ENCODE assay signal across 15 mouse cellular contexts in the genomic region with DNA sequence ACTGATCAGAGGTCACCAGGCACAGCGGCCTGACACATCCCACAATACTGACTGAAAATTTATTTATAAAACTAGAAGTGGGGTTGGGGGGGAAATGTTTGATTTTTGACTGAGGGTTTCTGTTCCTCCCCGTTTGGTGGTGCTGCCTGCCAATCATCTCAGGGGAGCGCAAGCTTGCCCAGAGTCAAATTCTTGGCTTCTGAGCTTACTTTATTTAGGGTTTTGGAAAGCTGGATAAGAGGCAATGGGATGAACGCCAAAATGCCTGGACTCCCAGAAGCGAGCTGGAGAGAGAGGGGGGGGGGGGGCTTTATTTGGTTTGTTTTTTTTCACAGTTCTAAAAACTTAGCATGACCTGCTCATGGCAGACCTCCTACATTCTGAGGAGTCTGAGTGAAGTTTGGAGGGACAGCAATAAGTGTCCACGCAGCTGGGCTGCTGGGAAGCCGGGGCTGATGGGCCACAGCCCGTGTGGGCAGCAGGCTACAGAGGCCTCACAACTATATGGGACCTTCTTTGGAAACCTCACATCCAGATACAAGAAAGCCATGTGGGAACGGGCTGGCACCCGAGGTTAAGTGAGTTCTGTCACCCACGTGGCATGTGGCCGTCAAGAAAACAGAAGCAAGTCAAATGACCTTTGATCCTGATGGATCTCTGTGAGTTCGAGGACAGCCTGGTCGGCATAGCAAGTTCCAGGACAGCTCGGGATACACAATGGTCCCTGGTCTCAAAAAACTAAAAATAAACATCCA. TPM values are rescaled to one million over a fixed set of nuclear protein-coding genes. Genes with fewer than 3 reads are reported as not detected.
DNase-seq lines count a peak whose midpoint lies in the region; ATAC-seq and TF ChIP-seq lines count a peak whose summit lies in the region.
"Had no signal": no experiment of that assay in that cellular context is flagged by ENCODE, and none has a peak within 500 bp of the region (broad histone marks: within the 10 kb centered on the region; RNA-seq: fewer than 3 reads in every experiment).

No protein-coding gene starts in this region.

- no peak for TF ChIP-seq EP300 in heart, postnatal 0 days (IDR thresholded peaks at IDR 0.05; ENCODE audit: low read depth)

- H3K9me3 ChIP-seq in heart, embryonic 11.5 days (replicated peaks; ENCODE audit: control insufficient read depth, low read length): no peaks in the 10 kb centered on the region
- H3K9me3 ChIP-seq in lung, embryonic 15.5 days: no peaks in the 10 kb centered on the region
- no peaks in the 10 kb centered on the region for H3K9me3 ChIP-seq in heart, postnatal 0 days (replicated peaks; ENCODE audit: control insufficient read depth, low read length)
- H3K9me3 ChIP-seq: forebrain, embryonic 13.5 days; liver, embryonic 15.5 days had no signal

- H3K36me3 ChIP-seq in heart, embryonic 11.5 days (ENCODE audit: control insufficient read depth, insufficient read depth, low read length): 0 out of 2 replicates have a peak, but pooled peaks cover 2% of the 10 kb centered on the region
- no peaks in the 10 kb centered on the region for H3K36me3 ChIP-seq in lung, embryonic 15.5 days
- no peaks in the 10 kb centered on the region; the same call in 1 of the 2 replicates for H3K36me3 ChIP-seq in heart, postnatal 0 days (replicated peaks; ENCODE audit: control insufficient read depth, insufficient read depth, low read length)
- H3K36me3 ChIP-seq: liver, embryonic 15.5 days had no signal

- DNase-seq in heart, adult 18-20 months: peak; percentile 56 to 69
- no peak for DNase-seq in lung, adult 18-20 months
- DNase-seq in heart, postnatal 0 days (ENCODE audit: low spot score): peak; percentile 55
- peak; percentile 12 for DNase-seq in lung, postnatal 36 days
- DNase-seq in embryo, embryonic 11 days: no peak
- DNase-seq in left cerebral cortex, adult 8-10 months (ENCODE audit: low spot score in 2 of 2): no peak
- DNase-seq: adrenal gland, adult 8-10 months; cerebellum, adult 11-12 months; gastrocnemius, postnatal 14 days; right cerebral cortex, postnatal 4 days had no signal

- no peak overlapping the region for H3K27ac ChIP-seq in heart, embryonic 11.5 days (ENCODE audit: low read depth, low read length)
- peak overlapping the region; percentile 68 for H3K27ac ChIP-seq in lung, embryonic 15.5 days
- H3K27ac ChIP-seq in heart, postnatal 0 days (ENCODE audit: low read depth): peak overlapping the region; percentile 61
- H3K27ac ChIP-seq: forebrain, embryonic 13.5 days; liver, embryonic 15.5 days had no signal

- no peak overlapping the region for H3K4me2 ChIP-seq in heart, embryonic 11.5 days
- no peak overlapping the region for H3K4me2 ChIP-seq in lung, embryonic 15.5 days
- no peak overlapping the region for H3K4me2 ChIP-seq in heart, postnatal 0 days (ENCODE audit: low read depth, low read length)
- H3K4me2 ChIP-seq: forebrain, embryonic 13.5 days; liver, embryonic 15.5 days had no signal

- TF ChIP-seq CTCF in heart, postnatal 0 days (IDR thresholded peaks at IDR 0.05; ENCODE audit: low read depth): no peak

- H3K4me3 ChIP-seq in heart, embryonic 11.5 days (ENCODE audit: low read depth, low read length): no peak overlapping the region
- no peak overlapping the region for H3K4me3 ChIP-seq in lung, embryonic 15.5 days
- no peak overlapping the region for H3K4me3 ChIP-seq in heart, postnatal 0 days (ENCODE audit: low read depth, low read length)
- H3K4me3 ChIP-seq: forebrain, embryonic 13.5 days; liver, embryonic 15.5 days had no signal

- no peaks in the 10 kb centered on the region for H3K27me3 ChIP-seq in heart, embryonic 11.5 days (ENCODE audit: control insufficient read depth, insufficient read depth, low read length)
- H3K27me3 ChIP-seq in lung, embryonic 15.5 days: no peaks in the 10 kb centered on the region
- no peaks in the 10 kb centered on the region for H3K27me3 ChIP-seq in heart, postnatal 0 days (ENCODE audit: control insufficient read depth, insufficient read depth, low read length)
- H3K27me3 ChIP-seq: forebrain, embryonic 13.5 days; liver, embryonic 15.5 days had no signal

- WGBS in heart, embryonic 11.5 days (ENCODE audit: insufficient replicate concordance): 73% methylated on average over 15 of the region's 15 CpGs
- 49% methylated on average over 15 of the region's 15 CpGs for WGBS in lung, embryonic 15.5 days
- WGBS in heart, postnatal 0 days: 43% methylated on average over 15 of the region's 15 CpGs

- no peak overlapping the region for H3K9ac ChIP-seq in heart, embryonic 11.5 days (ENCODE audit: low read depth, low read length)
- H3K9ac ChIP-seq in lung, embryonic 15.5 days: no peak overlapping the region
- H3K9ac ChIP-seq in heart, postnatal 0 days (replicated peaks; ENCODE audit: low read depth, low read length): no peak overlapping the region
- H3K9ac ChIP-seq: forebrain, embryonic 13.5 days; liver, embryonic 15.5 days had no signal

- ATAC-seq in heart, embryonic 11.5 days (replicated peaks; ENCODE audit: insufficient number of reproducible peaks, low FRiP score, low TSS enrichment): no peak
- ATAC-seq in lung, embryonic 15.5 days (ENCODE audit: borderline replicate concordance, extremely low read depth, low FRiP score, low TSS enrichment): peak; percentile 69
- ATAC-seq in heart, postnatal 0 days (ENCODE audit: insufficient read depth, low read depth): peak; percentile 66; the same call in 1 of the 2 replicates
- ATAC-seq: forebrain, embryonic 13.5 days had no signal

- H3K4me1 ChIP-seq in heart, embryonic 11.5 days (ENCODE audit: control insufficient read depth, insufficient read depth, low read length): peaks cover 5% of the 10 kb centered on the region
- H3K4me1 ChIP-seq in lung, embryonic 15.5 days: peaks cover 17% of the 10 kb centered on the region
- H3K4me1 ChIP-seq in heart, postnatal 0 days (ENCODE audit: control insufficient read depth, insufficient read depth): 0 out of 2 replicates have a peak, but pooled peaks cover 4% of the 10 kb centered on the region
- H3K4me1 ChIP-seq: forebrain, embryonic 13.5 days; liver, embryonic 15.5 days had no signal

RNA-seq across cellular contexts. Expression of gene Mrgprh, which starts 11.4 kb away (rescaled TPM):
- 1 to 10 TPM; 6.0 to 7.0 TPM for total RNA-seq in heart, adult 18-20 months (2021)
- polyA plus RNA-seq in heart, embryonic 11.5 days (2014; fragmentation: Nextera tagmentation; extraction: Ambion mirVana): 0.10 and 0.25 TPM in 2 replicates
- not detected in 2 replicates for polyA plus RNA-seq in lung, embryonic 15.5 days (2015; fragmentation: Nextera tagmentation; extraction: Ambion mirVana)
- 0.19 TPM in 1 of 2 replicates, not detected in the other for total RNA-seq in heart, postnatal 0 days (2014; rRNA removed; ENCODE audit: low replicate concordance)
- 0.19 and 0.25 TPM in 2 replicates for polyA plus RNA-seq in heart, postnatal 0 days (2015; fragmentation: Nextera tagmentation; extraction: Ambion mirVana)
- total RNA-seq in left cerebral cortex, adult 8-10 months (2022): under 1 TPM in 3 of 4 experiments, not detected in 1; 0.33 to 0.68 (median 0.39) TPM
- total RNA-seq: neutrophil, adult 5-6 weeks had no signal
- polyA plus RNA-seq: forebrain, embryonic 13.5 days; liver, embryonic 15.5 days had no signal

RNA-seq across cellular contexts. Expression of gene Mas1, which starts 19.3 kb away (rescaled TPM):
- total RNA-seq in heart, adult 18-20 months (2021): under 1 TPM; 0.46 to 0.60 TPM
- 0.17 and 0.54 TPM in 2 replicates for polyA plus RNA-seq in heart, embryonic 11.5 days (2014; fragmentation: Nextera tagmentation; extraction: Ambion mirVana)
- 0.15 and 0.69 TPM in 2 replicates for polyA plus RNA-seq in lung, embryonic 15.5 days (2015; fragmentation: Nextera tagmentation; extraction: Ambion mirVana)
- not detected in 2 replicates for total RNA-seq in heart, postnatal 0 days (2014; rRNA removed; ENCODE audit: low replicate concordance)
- 0.18 and 0.27 TPM in 2 replicates for polyA plus RNA-seq in heart, postnatal 0 days (2015; fragmentation: Nextera tagmentation; extraction: Ambion mirVana)
- total RNA-seq in left cerebral cortex, adult 8-10 months (2022): 10 to 100 TPM; 27.0 to 33.2 (median 27.9) TPM
- total RNA-seq: neutrophil, adult 5-6 weeks had no signal
- polyA plus RNA-seq: forebrain, embryonic 13.5 days had no signal

RNA-seq across cellular contexts. Expression of gene Pnldc1, which starts 22.8 kb away (rescaled TPM):
- total RNA-seq in heart, adult 18-20 months (2021): under 1 TPM; 0.18 to 0.74 TPM
- polyA plus RNA-seq in heart, embryonic 11.5 days (2014; fragmentation: Nextera tagmentation; extraction: Ambion mirVana): 1.2 and 1.7 TPM in 2 replicates
- 1.1 and 1.5 TPM in 2 replicates for polyA plus RNA-seq in lung, embryonic 15.5 days (2015; fragmentation: Nextera tagmentation; extraction: Ambion mirVana)
- total RNA-seq in heart, postnatal 0 days (2014; rRNA removed; ENCODE audit: low replicate concordance): 0.43 TPM in 1 of 2 replicates, not detected in the other
- polyA plus RNA-seq in heart, postnatal 0 days (2015; fragmentation: Nextera tagmentation; extraction: Ambion mirVana): 0.38 and 0.45 TPM in 2 replicates
- total RNA-seq in left cerebral cortex, adult 8-10 months (2022): 1 to 10 TPM; 1.5 to 2.9 (median 2.0) TPM

RNA-seq across cellular contexts. Expression of gene Tcp1, which starts 28.3 kb away (rescaled TPM):
- total RNA-seq in heart, adult 18-20 months (2021): 100 to 1,000 TPM; 191 to 206 TPM
- 440 and 445 TPM in 2 replicates for polyA plus RNA-seq in heart, embryonic 11.5 days (2014; fragmentation: Nextera tagmentation; extraction: Ambion mirVana)
- polyA plus RNA-seq in lung, embryonic 15.5 days (2015; fragmentation: Nextera tagmentation; extraction: Ambion mirVana): 394 and 401 TPM in 2 replicates
- 330 and 467 TPM in 2 replicates for total RNA-seq in heart, postnatal 0 days (2014; rRNA removed; ENCODE audit: low replicate concordance)
- polyA plus RNA-seq in heart, postnatal 0 days (2015; fragmentation: Nextera tagmentation; extraction: Ambion mirVana): 245 and 252 TPM in 2 replicates
- 100 to 1,000 TPM; 209 to 229 (median 211) TPM for total RNA-seq in left cerebral cortex, adult 8-10 months (2022)

RNA-seq across cellular contexts. Expression of gene Mrpl18, which starts 28.9 kb away (rescaled TPM):
- 100 to 1,000 TPM; 163 to 179 TPM for total RNA-seq in heart, adult 18-20 months (2021)
- 196 and 205 TPM in 2 replicates for polyA plus RNA-seq in heart, embryonic 11.5 days (2014; fragmentation: Nextera tagmentation; extraction: Ambion mirVana)
- polyA plus RNA-seq in lung, embryonic 15.5 days (2015; fragmentation: Nextera tagmentation; extraction: Ambion mirVana): 154 and 155 TPM in 2 replicates
- total RNA-seq in heart, postnatal 0 days (2014; rRNA removed; ENCODE audit: low replicate concordance): 77.5 and 154 TPM in 2 replicates
- polyA plus RNA-seq in heart, postnatal 0 days (2015; fragmentation: Nextera tagmentation; extraction: Ambion mirVana): 269 and 276 TPM in 2 replicates
- total RNA-seq in left cerebral cortex, adult 8-10 months (2022): 10 to 100 TPM; 54.3 to 65.1 (median 61.2) TPM

Comparison
In these comparisons a context has a peak if more than half of its experiments do, and no peak if none do; other contexts are left out.
1. DNase-seq: peak in heart, adult 18-20 months (2 of 2), heart, postnatal 0 days (single experiment) and lung, postnatal 36 days (single experiment); none in lung, adult 18-20 months (0 of 2), embryo, embryonic 11 days (single experiment) and left cerebral cortex, adult 8-10 months (0 of 2).
2. RNA of gene Mas1, which starts 19.3 kb away (total RNA-seq): 27.0 to 33.2 TPM in left cerebral cortex, adult 8-10 months; 0.46 to 0.60 TPM in heart, adult 18-20 months and not detected in heart, postnatal 0 days; every median in the first group is over 10 times any median in the second.